Mouse (Mus musculus) ES-Bruce4 (cell line): ENCODE data around the gene Cmtr1.

Source experiments
- CTCF ChIP-seq: IDR thresholded peaks from one replicate; pipeline ENCODE4 v1.8.1; 2011; ENCODE audit warnings: low read depth, low read length
- EP300 ChIP-seq: IDR thresholded peaks from 2 replicates; pipeline ENCODE4 v1.6.1; 2011; ENCODE audit warnings: low read depth, low read length; ENCODE audit not compliant: insufficient read depth
- POLR2A ChIP-seq: IDR thresholded peaks from one replicate; pipeline ENCODE4 v1.8.1; 2011; ENCODE audit warnings: low read length; ENCODE audit not compliant: insufficient read depth

GRCm38 (mm10) chr17:29627285-29627684 is 33.1 kb upstream of the Cmtr1 start:
- no peak for TF ChIP-seq CTCF
- TF ChIP-seq POLR2A, result no peak
- no peak for TF ChIP-seq EP300
